8 mouse cellular contexts compared by ENCODE assay signal in the genomic region with DNA sequence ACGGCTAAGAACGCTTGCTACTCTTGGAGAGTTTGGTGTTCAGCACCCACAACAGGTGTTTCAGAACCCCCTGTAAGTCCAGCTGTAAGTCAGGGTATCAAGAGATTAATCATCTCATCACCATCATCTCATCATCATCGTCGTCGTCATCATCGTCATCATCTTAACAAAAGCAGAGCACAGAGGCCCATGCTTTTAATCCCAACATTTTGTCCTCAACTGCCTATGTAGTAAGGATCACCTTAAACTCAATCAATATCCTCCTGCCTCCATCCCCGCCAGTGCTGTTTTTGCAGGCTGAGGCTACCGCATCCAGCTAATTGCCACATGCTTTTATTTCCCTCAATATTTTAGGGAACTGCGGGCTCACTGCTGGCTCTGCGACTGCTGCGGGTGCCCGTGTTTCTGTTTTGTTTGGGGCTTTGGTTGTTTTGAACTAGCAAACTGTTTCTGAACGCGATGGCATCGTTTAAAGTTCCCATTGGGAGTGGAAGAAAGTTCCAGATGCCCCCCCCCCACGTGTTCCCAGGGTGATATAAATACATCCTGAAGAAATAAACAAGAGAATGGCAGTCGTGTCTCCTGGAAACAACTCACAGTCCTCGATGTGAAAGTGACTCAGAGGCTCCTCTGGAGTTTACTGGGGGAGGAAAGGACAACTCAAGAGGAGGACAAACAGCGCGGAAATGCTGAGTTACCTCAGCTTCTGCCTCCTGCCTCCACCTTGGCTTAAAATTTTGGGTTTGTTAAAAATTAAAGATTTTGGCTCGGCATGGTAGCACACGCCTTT. TPM values are rescaled to one million over a fixed set of nuclear protein-coding genes. Genes with fewer than 3 reads are reported as not detected.
DNase-seq lines count a peak whose midpoint lies in the region; ATAC-seq and TF ChIP-seq lines count a peak whose summit lies in the region.

No protein-coding gene starts in this region.

- no peak for TF ChIP-seq CTCF in cortical plate, adult 2 months (IDR thresholded peaks at IDR 0.05; ENCODE audit: extremely low read depth, insufficient read depth, low read length)

- H3K4me2 ChIP-seq in kidney, embryonic 16.5 days (replicated peaks; ENCODE audit: low read depth, low read length): peak overlapping the region; percentile 78
- H3K4me2 ChIP-seq in hindbrain, embryonic 15.5 days: peak overlapping the region; percentile 66

- peak overlapping the region; percentile 71 for H3K4me3 ChIP-seq in kidney, embryonic 16.5 days (ENCODE audit: low read length)
- peak overlapping the region; percentile 70; the same call in 1 of the 2 replicates for H3K4me3 ChIP-seq in cortical plate, adult 2 months (ENCODE audit: insufficient read depth, low read length)
- H3K4me3 ChIP-seq in hindbrain, embryonic 15.5 days: peak overlapping the region; percentile 71
- peak overlapping the region; percentile 97 for H3K4me3 ChIP-seq in megakaryocyte, embryonic 14.5 days (replicated peaks)

- 27% methylated on average over 22 of the region's 22 CpGs for WGBS in kidney, embryonic 16.5 days
- WGBS in hindbrain, embryonic 15.5 days: 34% methylated on average over 22 of the region's 22 CpGs

- peaks cover 15% of the 10 kb centered on the region; the same call in 1 of the 2 replicates for H3K4me1 ChIP-seq in kidney, embryonic 16.5 days (ENCODE audit: insufficient read depth, low read length)
- peaks cover 6% of the 10 kb centered on the region for H3K4me1 ChIP-seq in cortical plate, adult 2 months (ENCODE audit: control insufficient read depth, insufficient read depth, low read length)
- peaks cover 30% of the 10 kb centered on the region for H3K4me1 ChIP-seq in hindbrain, embryonic 15.5 days (replicated peaks)
- peaks cover 82% of the 10 kb centered on the region for H3K4me1 ChIP-seq in megakaryocyte, embryonic 14.5 days

- DNase-seq in kidney, postnatal 36 days: no peak
- DNase-seq in urinary bladder, postnatal 14 days (ENCODE audit: low spot score): no peak
- DNase-seq in cerebellum, adult 11-12 months: no peak
- DNase-seq in urinary bladder, adult 18-20 months (ENCODE audit: low spot score in 2 of 2): no peak

- no peak for TF ChIP-seq POLR2A in cortical plate, adult 2 months (IDR thresholded peaks at IDR 0.05; ENCODE audit: extremely low read depth, insufficient read depth, low read length)

- ATAC-seq in kidney, embryonic 16.5 days (ENCODE audit: low FRiP score, low TSS enrichment): no peak
- ATAC-seq in hindbrain, embryonic 15.5 days (ENCODE audit: low FRiP score, low read depth): no peak

- peak overlapping the region; percentile 39 for H3K9ac ChIP-seq in kidney, embryonic 16.5 days (replicated peaks; ENCODE audit: low read length)
- H3K9ac ChIP-seq in hindbrain, embryonic 15.5 days: peak overlapping the region; percentile 79

- no peaks in the 10 kb centered on the region for H3K9me3 ChIP-seq in kidney, embryonic 16.5 days (ENCODE audit: low read length)
- H3K9me3 ChIP-seq in hindbrain, embryonic 15.5 days: no peaks in the 10 kb centered on the region
- H3K9me3 ChIP-seq in megakaryocyte, embryonic 14.5 days: 0 out of 2 replicates have a peak, but pooled peaks cover under 1% of the 10 kb centered on the region

- H3K27ac ChIP-seq in kidney, embryonic 16.5 days (ENCODE audit: low read length): no peak overlapping the region
- peak overlapping the region; percentile 13; the same call in 1 of the 2 replicates for H3K27ac ChIP-seq in cortical plate, adult 2 months (ENCODE audit: insufficient read depth, low read length)
- peak overlapping the region; percentile 85 for H3K27ac ChIP-seq in hindbrain, embryonic 15.5 days (replicated peaks)

- no peaks in the 10 kb centered on the region; the same call in 1 of the 2 replicates for H3K27me3 ChIP-seq in kidney, embryonic 16.5 days (ENCODE audit: insufficient read depth, low read length)
- no peaks in the 10 kb centered on the region for H3K27me3 ChIP-seq in hindbrain, embryonic 15.5 days
- no peaks in the 10 kb centered on the region for H3K27me3 ChIP-seq in megakaryocyte, embryonic 14.5 days (replicated peaks)

- H3K36me3 ChIP-seq in kidney, embryonic 16.5 days (ENCODE audit: insufficient read depth, low read length): peaks cover 6% of the 10 kb centered on the region
- H3K36me3 ChIP-seq in hindbrain, embryonic 15.5 days: peaks cover 8% of the 10 kb centered on the region
- peaks cover 20% of the 10 kb centered on the region for H3K36me3 ChIP-seq in megakaryocyte, embryonic 14.5 days (replicated peaks; ENCODE audit: low read length)

RNA-seq across cellular contexts. Expression of a gene that starts 0.9 kb away (rescaled TPM):
- polyA plus RNA-seq in kidney, embryonic 16.5 days (2015; fragmentation: Nextera tagmentation; extraction: Ambion mirVana): 60.6 and 67.1 TPM in 2 replicates
- polyA plus RNA-seq in cortical plate, adult 2 months (2012; rRNA removed): 124 and 134 TPM in 2 replicates
- polyA plus RNA-seq in hindbrain, embryonic 15.5 days (2015; fragmentation: Nextera tagmentation; extraction: Ambion mirVana): 120 and 127 TPM in 2 replicates
- 34.2 and 34.9 TPM in 2 replicates for polyA plus RNA-seq in megakaryocyte, embryonic 14.5 days (2012; ENCODE audit: insufficient read depth, low replicate concordance)

RNA-seq across cellular contexts. Expression of a gene that starts 11.4 kb away (rescaled TPM):
- 46.5 and 47.5 TPM in 2 replicates for polyA plus RNA-seq in kidney, embryonic 16.5 days (2015; fragmentation: Nextera tagmentation; extraction: Ambion mirVana)
- 21.6 TPM in 2 replicates for polyA plus RNA-seq in cortical plate, adult 2 months (2012; rRNA removed)
- polyA plus RNA-seq in hindbrain, embryonic 15.5 days (2015; fragmentation: Nextera tagmentation; extraction: Ambion mirVana): 52.2 and 53.6 TPM in 2 replicates
- polyA plus RNA-seq in megakaryocyte, embryonic 14.5 days (2012; ENCODE audit: insufficient read depth, low replicate concordance): 1.0 TPM in 1 of 2 replicates, not detected in the other

Comparison
In these comparisons a context has a peak if more than half of its experiments do, and no peak if none do; other contexts are left out.
1. RNA of a gene that starts 11.4 kb away (polyA plus RNA-seq): 52.2 to 53.6 TPM in hindbrain, embryonic 15.5 days, 46.5 to 47.5 TPM in kidney, embryonic 16.5 days and 21.6 TPM in cortical plate, adult 2 months; 1.0 TPM in megakaryocyte, embryonic 14.5 days; every median in the first group is over 10 times any median in the second.
2. Peak in every context shown above with its lines, with median percentiles within 50 percentile points of each other: H3K4me3 ChIP-seq.